Mouse (Mus musculus): ENCODE data around the gene Nrg4.

Gene Nrg4

DNA sequence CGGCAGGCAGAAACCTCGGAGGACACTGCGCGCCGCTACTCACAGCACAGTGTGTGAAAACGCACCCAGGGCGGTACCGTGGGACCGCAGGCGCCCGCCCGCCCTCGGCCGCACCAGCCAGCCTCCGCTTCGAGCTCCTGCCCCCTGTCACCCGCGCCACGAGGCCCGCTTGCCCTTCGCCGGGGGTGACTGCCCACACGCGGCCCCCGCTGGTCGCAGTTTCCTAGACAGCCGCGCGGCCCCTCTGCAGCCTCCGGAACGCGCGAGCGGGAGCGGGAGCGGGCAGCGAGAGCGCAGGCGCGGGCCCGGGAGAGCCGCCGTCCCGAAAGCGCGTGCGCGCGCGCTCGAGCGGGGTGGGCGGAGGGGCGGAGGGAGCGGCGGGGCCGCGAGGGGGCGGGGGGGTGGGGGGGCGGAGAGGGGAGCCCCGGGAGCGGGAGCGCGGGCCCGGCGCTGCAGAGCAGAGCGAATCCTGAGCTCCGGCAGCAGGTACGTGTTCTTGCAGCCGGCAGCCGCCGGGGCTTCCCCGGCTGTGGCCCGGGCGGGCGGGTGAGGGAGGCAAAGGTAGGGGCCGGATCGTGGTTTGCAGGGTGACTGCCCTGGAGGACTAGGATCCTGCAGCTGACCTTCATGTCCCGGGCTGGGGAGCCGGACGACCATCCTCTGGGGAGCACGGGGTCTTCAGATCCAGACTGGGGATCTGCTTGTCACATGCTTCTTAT, at the start of gene Nrg4, which contains the start of gene Tmem266:
TSS of gene Nrg4 (minus strand) at position 330 of the 719 bp plus-strand sequence.
TSS of gene Tmem266 (plus strand) at position 399 of the 719 bp plus-strand sequence.
- Histone ChIP-seq H3K4me3 (replicated peaks; ENCODE audit: low read length) (peak within 1 kb of the TSS; percentile 89), H3K4me1 (replicated peaks; ENCODE audit: low read depth, low read length) (peaks cover 18% of the 10 kb centered on the region), H3K27me3 (ENCODE audit: insufficient read depth, low read length) (peaks cover 67% of the 10 kb centered on the region), H3K9me3 (ENCODE audit: low read length) (no peaks in the 10 kb centered on the region), H3K36me3 (ENCODE audit: insufficient read depth, low read length) (no peaks in the 10 kb centered on the region)
- TF ChIP-seq NANOG (IDR thresholded peaks at IDR 0.05; ENCODE audit: borderline replicate concordance, low read length) (no peak), CTCF (conservative IDR thresholded peaks at IDR 0.05; ENCODE audit: low read length) (no peak), POU5F1 (IDR thresholded peaks at IDR 0.05; ENCODE audit: borderline replicate concordance, low read length) (no peak)

DNA sequence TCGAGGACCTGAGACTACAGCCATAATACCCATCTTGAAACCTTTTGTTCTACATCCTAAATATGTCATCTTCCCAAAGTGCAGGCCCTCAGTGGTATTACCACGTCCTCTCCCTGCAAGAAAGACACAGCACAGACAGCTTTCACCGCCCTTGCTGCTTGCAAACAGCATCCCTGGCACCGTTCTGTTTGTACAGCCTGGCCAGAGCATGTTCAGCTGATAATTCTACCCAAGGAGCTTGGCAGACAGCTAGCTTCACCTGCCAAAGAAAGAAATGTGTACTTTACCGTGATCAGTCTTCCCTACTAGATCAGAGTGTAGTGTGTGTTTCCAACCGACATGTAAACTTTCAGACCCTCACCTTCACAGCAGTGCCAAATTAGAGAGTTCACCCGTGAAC, 45.3 kb upstream of the Nrg4 start:
- Histone ChIP-seq H3K27me3 (ENCODE audit: insufficient read depth, low read length) (peaks cover 5% of the 10 kb centered on the region; the same call in 1 of the 2 replicates), H3K4me3 (replicated peaks; ENCODE audit: low read length) (no peak overlapping the region), H3K36me3 (ENCODE audit: insufficient read depth, low read length) (no peaks in the 10 kb centered on the region), H3K4me1 (replicated peaks; ENCODE audit: low read depth, low read length) (no peaks in the 10 kb centered on the region), H3K9me3 (ENCODE audit: low read length) (no peaks in the 10 kb centered on the region)
- TF ChIP-seq CTCF (conservative IDR thresholded peaks at IDR 0.05; ENCODE audit: low read length) (no peak), POU5F1 (IDR thresholded peaks at IDR 0.05; ENCODE audit: borderline replicate concordance, low read length) (no peak), NANOG (IDR thresholded peaks at IDR 0.05; ENCODE audit: borderline replicate concordance, low read length) (no peak)

DNA sequence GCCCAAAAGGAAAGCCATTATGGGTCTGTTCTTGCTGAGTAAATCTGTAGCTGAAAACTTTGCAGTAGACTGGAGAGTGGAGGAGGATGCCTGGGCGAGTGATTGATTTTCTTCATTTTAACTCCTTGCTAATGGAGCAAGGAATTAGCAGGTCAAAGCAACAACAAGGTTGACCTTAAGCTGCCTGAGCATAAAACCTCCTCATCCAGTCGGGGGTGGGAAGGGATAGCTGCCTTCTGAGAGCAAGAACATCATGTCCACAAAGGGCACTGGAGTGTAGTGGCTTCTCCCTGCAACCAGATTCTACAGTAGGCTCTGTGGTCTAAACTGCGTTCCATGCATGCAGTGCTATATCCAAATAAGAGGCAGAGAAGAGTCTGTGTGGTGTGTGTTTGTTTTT, 41.4 kb upstream of the Nrg4 start:
- TF ChIP-seq CTCF (conservative IDR thresholded peaks at IDR 0.05; ENCODE audit: low read length) (no peak), NANOG (IDR thresholded peaks at IDR 0.05; ENCODE audit: borderline replicate concordance, low read length) (no peak), POU5F1 (IDR thresholded peaks at IDR 0.05; ENCODE audit: borderline replicate concordance, low read length) (no peak)
- Histone ChIP-seq H3K4me1 (replicated peaks; ENCODE audit: low read depth, low read length) (no peaks in the 10 kb centered on the region), H3K4me3 (replicated peaks; ENCODE audit: low read length) (no peak overlapping the region), H3K36me3 (ENCODE audit: insufficient read depth, low read length) (no peaks in the 10 kb centered on the region), H3K27me3 (ENCODE audit: insufficient read depth, low read length) (peaks cover 2% of the 10 kb centered on the region; the same call in 1 of the 2 replicates), H3K9me3 (ENCODE audit: low read length) (peaks cover 9% of the 10 kb centered on the region)

DNA sequence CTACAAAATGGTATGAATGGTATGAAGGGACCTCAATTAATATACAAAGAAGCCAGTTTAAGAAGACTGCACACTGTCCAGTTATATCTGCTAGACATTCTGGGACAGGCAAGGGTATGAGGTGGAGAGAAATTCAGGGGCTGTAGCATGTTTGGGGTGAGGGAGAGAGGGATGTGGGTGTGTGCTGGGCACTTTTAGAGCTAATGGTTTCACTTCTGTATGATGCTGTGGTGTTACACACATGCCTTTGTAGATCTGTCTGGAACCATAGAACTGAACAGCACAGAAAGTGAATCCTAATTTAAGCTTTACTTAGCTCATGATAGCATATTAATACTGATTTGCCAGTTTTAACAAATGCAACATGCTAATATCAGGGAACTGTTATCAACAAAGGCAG, 37.1 kb upstream of the Nrg4 start:
- no peaks in the 10 kb centered on the region for H3K36me3 ChIP-seq (ENCODE audit: insufficient read depth, low read length)
- H3K4me3 ChIP-seq (replicated peaks; ENCODE audit: low read length): no peak overlapping the region
- no peaks in the 10 kb centered on the region for H3K4me1 ChIP-seq (replicated peaks; ENCODE audit: low read depth, low read length)
- peaks cover 5% of the 10 kb centered on the region; the same call in 1 of the 2 replicates for H3K27me3 ChIP-seq (ENCODE audit: insufficient read depth, low read length)
- TF ChIP-seq CTCF (conservative IDR thresholded peaks at IDR 0.05; ENCODE audit: low read length): no peak
- TF ChIP-seq POU5F1 (IDR thresholded peaks at IDR 0.05; ENCODE audit: borderline replicate concordance, low read length): no peak
- TF ChIP-seq NANOG (IDR thresholded peaks at IDR 0.05; ENCODE audit: borderline replicate concordance, low read length): no peak
- peaks cover 9% of the 10 kb centered on the region for H3K9me3 ChIP-seq (ENCODE audit: low read length)

DNA sequence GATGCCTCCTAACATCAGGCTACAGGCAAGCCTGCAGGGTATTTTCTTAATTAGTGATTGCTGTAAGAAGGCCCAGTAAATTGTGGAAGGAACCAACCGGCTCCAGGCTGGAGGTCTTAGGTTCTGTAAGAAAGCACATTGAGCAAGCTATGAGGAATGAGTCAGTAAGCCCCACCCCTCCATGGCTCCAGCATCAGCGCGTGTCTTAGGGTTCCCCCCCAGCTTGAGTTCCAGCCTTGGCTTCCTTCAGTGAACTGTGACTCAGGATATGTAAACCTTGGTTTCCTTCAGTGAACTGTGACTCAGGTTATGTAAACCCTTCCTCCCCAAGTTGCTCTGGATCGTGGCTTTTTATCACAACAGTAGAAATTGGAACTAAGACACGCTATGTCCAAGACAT, 35.3 kb upstream of the Nrg4 start:
- Histone ChIP-seq H3K27me3 (ENCODE audit: insufficient read depth, low read length) (peaks cover 5% of the 10 kb centered on the region; the same call in 1 of the 2 replicates), H3K9me3 (ENCODE audit: low read length) (peaks cover 9% of the 10 kb centered on the region), H3K4me1 (replicated peaks; ENCODE audit: low read depth, low read length) (no peaks in the 10 kb centered on the region), H3K36me3 (ENCODE audit: insufficient read depth, low read length) (no peaks in the 10 kb centered on the region), H3K4me3 (replicated peaks; ENCODE audit: low read length) (no peak overlapping the region)
- TF ChIP-seq CTCF (conservative IDR thresholded peaks at IDR 0.05; ENCODE audit: low read length) (no peak), NANOG (IDR thresholded peaks at IDR 0.05; ENCODE audit: borderline replicate concordance, low read length) (no peak), POU5F1 (IDR thresholded peaks at IDR 0.05; ENCODE audit: borderline replicate concordance, low read length) (no peak)

DNA sequence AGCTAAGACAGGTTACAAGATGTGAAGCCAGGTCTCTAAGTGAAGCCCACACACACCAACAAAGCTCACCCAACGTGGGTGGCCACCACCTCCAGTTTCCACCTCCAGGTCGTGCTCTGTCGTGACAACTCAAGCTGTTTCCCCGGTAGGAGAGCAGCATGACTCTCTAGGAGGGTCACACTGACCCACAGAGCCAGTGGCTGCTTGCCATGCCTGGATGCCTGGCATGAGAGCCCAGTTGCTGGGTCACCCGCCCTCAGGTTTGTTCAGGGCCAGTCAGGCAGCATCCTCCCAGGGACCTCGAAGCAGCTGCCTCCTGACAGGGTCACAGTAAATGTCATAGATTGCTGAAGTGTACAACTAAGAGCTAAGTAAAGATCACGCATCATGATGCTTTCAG, 34.2 kb upstream of the Nrg4 start:
- peaks cover 9% of the 10 kb centered on the region for H3K9me3 ChIP-seq (ENCODE audit: low read length)
- no peaks in the 10 kb centered on the region for H3K4me1 ChIP-seq (replicated peaks; ENCODE audit: low read depth, low read length)
- H3K4me3 ChIP-seq (replicated peaks; ENCODE audit: low read length): no peak overlapping the region
- H3K27me3 ChIP-seq (ENCODE audit: insufficient read depth, low read length): peaks cover 5% of the 10 kb centered on the region; the same call in 1 of the 2 replicates
- no peaks in the 10 kb centered on the region for H3K36me3 ChIP-seq (ENCODE audit: insufficient read depth, low read length)
- TF ChIP-seq CTCF (conservative IDR thresholded peaks at IDR 0.05; ENCODE audit: low read length): no peak
- no peak for TF ChIP-seq NANOG (IDR thresholded peaks at IDR 0.05; ENCODE audit: borderline replicate concordance, low read length)
- no peak for TF ChIP-seq POU5F1 (IDR thresholded peaks at IDR 0.05; ENCODE audit: borderline replicate concordance, low read length)

DNA sequence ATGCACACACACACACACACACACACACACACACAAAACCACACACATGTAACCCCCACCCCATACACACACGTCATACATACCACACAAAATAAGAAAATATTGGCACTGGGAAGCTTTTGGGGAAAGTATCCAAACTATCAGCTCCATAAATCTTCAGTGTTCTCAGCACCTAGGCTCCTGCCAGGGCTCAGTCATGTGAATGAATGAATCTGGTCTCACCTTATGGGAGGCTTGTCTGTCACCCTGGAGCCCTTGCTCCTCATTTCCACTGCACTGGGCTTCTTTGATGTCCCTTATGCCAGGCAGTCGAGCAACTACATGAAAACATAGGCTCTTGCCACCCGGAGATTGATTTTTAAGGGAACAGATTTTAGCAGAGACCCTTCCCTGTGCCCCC, 33.7 kb upstream of the Nrg4 start:
- Histone ChIP-seq H3K4me3 (replicated peaks; ENCODE audit: low read length) (no peak overlapping the region), H3K27me3 (ENCODE audit: insufficient read depth, low read length) (peaks cover 3% of the 10 kb centered on the region; the same call in 1 of the 2 replicates), H3K9me3 (ENCODE audit: low read length) (peaks cover 5% of the 10 kb centered on the region), H3K4me1 (replicated peaks; ENCODE audit: low read depth, low read length) (no peaks in the 10 kb centered on the region), H3K36me3 (ENCODE audit: insufficient read depth, low read length) (no peaks in the 10 kb centered on the region)
- TF ChIP-seq POU5F1 (IDR thresholded peaks at IDR 0.05; ENCODE audit: borderline replicate concordance, low read length): no peak
- no peak for TF ChIP-seq NANOG (IDR thresholded peaks at IDR 0.05; ENCODE audit: borderline replicate concordance, low read length)
- no peak for TF ChIP-seq CTCF (conservative IDR thresholded peaks at IDR 0.05; ENCODE audit: low read length)

DNA sequence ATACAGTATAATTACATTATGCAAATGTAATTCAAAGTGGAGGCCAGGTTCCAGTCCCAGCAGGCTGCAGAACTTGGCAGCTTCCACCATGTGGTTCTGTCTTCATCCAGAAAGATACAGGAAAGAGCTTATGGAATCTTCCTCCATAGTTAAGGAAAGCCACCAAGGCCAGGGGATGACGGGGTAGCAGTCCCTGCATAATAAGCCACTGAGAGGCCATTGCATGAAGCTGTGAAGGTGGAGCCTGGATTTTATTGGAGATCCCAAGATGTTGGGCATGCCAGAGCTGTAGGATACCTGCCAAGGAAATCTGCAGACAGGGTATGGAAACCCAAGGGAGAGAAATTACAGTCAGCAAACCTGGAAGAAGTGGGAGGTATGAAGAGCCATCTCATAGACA, 30.5 kb upstream of the Nrg4 start:
- H3K4me3 ChIP-seq (replicated peaks; ENCODE audit: low read length): no peak overlapping the region
- no peaks in the 10 kb centered on the region for H3K4me1 ChIP-seq (replicated peaks; ENCODE audit: low read depth, low read length)
- no peaks in the 10 kb centered on the region for H3K36me3 ChIP-seq (ENCODE audit: insufficient read depth, low read length)
- 0 out of 2 replicates have a peak, but pooled peaks cover 3% of the 10 kb centered on the region for H3K27me3 ChIP-seq (ENCODE audit: insufficient read depth, low read length)
- no peaks in the 10 kb centered on the region for H3K9me3 ChIP-seq (ENCODE audit: low read length)
- TF ChIP-seq NANOG (IDR thresholded peaks at IDR 0.05; ENCODE audit: borderline replicate concordance, low read length): no peak
- TF ChIP-seq CTCF (conservative IDR thresholded peaks at IDR 0.05; ENCODE audit: low read length): no peak
- TF ChIP-seq POU5F1 (IDR thresholded peaks at IDR 0.05; ENCODE audit: borderline replicate concordance, low read length): no peak

Data from E14TG2a.4 (cell line).